Mouse (Mus musculus) liver, embryonic 12.5 days (tissue): ENCODE measurements around the gene Rab20. TPM values are rescaled to one million over a fixed set of nuclear protein-coding genes. Genes with fewer than 3 reads are reported as not detected.

Experiments
- ATAC-seq: fragments of 200-750 bp; cut with Nextera tagmentation; 2 replicates; pipeline ENCODE4 v1.8.0; 2017; ENCODE audit warnings: moderate number of reproducible peaks, mild to moderate bottlenecking, moderate library complexity
- H3K27ac ChIP-seq: fragments of 300-500 bp; sonication (generic); 2 replicates; pipeline ENCODE4 v1.5.1; 2016; ENCODE audit warnings: mild to moderate bottlenecking
- H3K27me3 ChIP-seq: fragments of 300-500 bp; sonication (generic); replicated peaks from 2 replicates; pipeline ENCODE4 v1.6.1; 2016; ENCODE audit warnings: mild to moderate bottlenecking, moderate library complexity
- H3K36me3 ChIP-seq: fragments of 300-500 bp; sonication (generic); 2 replicates; pipeline ENCODE4 v1.6.1; 2016; ENCODE audit warnings: mild to moderate bottlenecking, moderate library complexity
- H3K4me1 ChIP-seq: fragments of 300-500 bp; sonication (generic); 2 replicates; pipeline ENCODE4 v1.6.1; 2016
- H3K4me2 ChIP-seq: fragments of 300-500 bp; sonication (generic); 2 replicates; pipeline ENCODE4 v1.6.1; 2016; ENCODE audit warnings: mild to moderate bottlenecking, moderate library complexity
- H3K4me3 ChIP-seq: fragments of 300-500 bp; sonication (generic); 2 replicates; pipeline ENCODE4 v1.5.1; 2016; ENCODE audit warnings: mild to moderate bottlenecking, moderate library complexity
- H3K9ac ChIP-seq: fragments of 300-500 bp; sonication (generic); 2 replicates; pipeline ENCODE4 v1.6.1; 2016; ENCODE audit warnings: mild to moderate bottlenecking, moderate library complexity
- H3K9me3 ChIP-seq: fragments of 300-500 bp; sonication (generic); replicated peaks from 2 replicates; pipeline ENCODE4 v1.6.1; 2016; ENCODE audit warnings: mild to moderate bottlenecking, moderate library complexity
- WGBS: fragments of 180-500 bp; shearing (Covaris S2); methylation state at CpG from one replicate; pipeline ENCODE4 v1.1.7; 2016; ENCODE audit not compliant: insufficient replicate concordance; 5-methylcytosine and 5-hydroxymethylcytosine counted together
- polyA plus RNA-seq: library from polyadenylated mRNA; unstranded; fragments of >200 nt; fragmentation: Nextera tagmentation; extraction: Ambion mirVana; gene quantifications from 2 replicates; pipeline ENCODE4 v1.2.1, GENCODE M21; 2016

The Rab20 gene
- 3.8 and 3.9 TPM in 2 replicates for polyA plus RNA-seq

DNA sequence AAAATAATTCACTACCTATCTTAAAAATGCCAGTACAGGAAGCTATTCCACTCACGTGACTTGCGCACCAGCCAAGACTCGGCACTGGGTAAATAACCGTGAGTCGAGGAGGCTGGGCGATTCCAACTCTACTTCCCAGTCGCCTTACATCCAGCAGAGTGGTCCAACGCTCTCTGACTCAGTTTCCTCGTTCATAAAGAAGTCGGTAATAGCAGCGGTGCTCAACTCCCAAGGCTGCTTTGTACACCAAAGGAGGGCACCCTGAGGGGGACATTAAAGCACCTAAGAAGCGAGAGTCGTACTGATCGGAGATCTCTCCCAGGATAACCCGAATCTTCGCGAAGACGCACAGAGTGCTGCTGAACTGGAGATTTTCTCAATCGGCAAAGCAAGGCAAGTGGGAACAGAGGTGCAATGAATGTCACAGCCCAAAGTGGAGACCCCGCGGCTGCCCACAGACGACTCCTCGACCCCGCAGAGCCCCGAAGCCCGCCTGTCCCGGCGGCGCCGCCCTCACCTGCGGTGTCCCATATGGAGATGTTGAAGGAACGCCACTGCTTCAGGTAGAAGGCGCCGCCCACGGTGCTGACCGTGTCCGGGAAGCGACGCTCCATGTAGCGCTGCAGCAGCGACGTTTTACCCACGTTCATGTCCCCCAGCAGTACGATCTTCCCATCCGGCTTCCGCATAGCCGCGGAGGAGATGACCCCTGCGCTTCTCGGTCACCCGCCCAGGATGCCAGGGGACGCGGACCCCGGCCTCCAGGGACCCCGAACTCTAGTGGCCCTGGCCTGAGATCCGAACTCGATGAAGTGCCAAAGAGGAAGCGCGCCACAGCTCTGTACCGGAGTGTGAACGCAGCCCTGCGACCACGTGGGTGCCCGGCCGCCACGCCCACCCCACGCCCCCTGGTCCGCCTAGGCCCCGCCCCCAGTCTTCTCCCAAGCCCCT is at the start of gene Rab20:
Gene Rab20, minus strand, starts transcription at position 900 of the 951 bp plus-strand sequence.
- H3K36me3 ChIP-seq, result no peaks in the 10 kb centered on the region
- no peaks in the 10 kb centered on the region for H3K9me3 ChIP-seq
- peaks cover 30% of the 10 kb centered on the region for H3K4me1 ChIP-seq
- ATAC-seq, result peak; percentile 56
- H3K4me2 ChIP-seq, result peak within 1 kb of the TSS; percentile 76
- H3K27ac ChIP-seq, result no peak within 1 kb of the TSS
- WGBS, result under 1% methylated on average over 69 of the region's 69 CpGs
- peaks cover 99% of the 10 kb centered on the region for H3K27me3 ChIP-seq
- H3K4me3 ChIP-seq, result peak within 1 kb of the TSS; percentile 54
- H3K9ac ChIP-seq, result peak within 1 kb of the TSS; percentile 44

- Histone ChIP-seq H3K4me1 (no peaks in the 10 kb centered on the region), H3K4me3 (no peak overlapping the region), H3K27me3 (no peaks in the 10 kb centered on the region), H3K4me2 (no peak overlapping the region), H3K27ac (no peak overlapping the region), H3K9me3 (no peaks in the 10 kb centered on the region), H3K9ac (no peak overlapping the region), H3K36me3 (peaks cover 80% of the 10 kb centered on the region)
- WGBS, result 67% methylated on average over 3 of the region's 3 CpGs
- ATAC-seq, result no peak
Measured at GRCm38 (mm10) chr8:11523331-11523730, 44.8 kb upstream of the Rab20 start.

GRCm38 (mm10) chr8:11518676-11519075 is 40.2 kb upstream of the Rab20 start:
- H3K27ac ChIP-seq, result no peak overlapping the region
- H3K9ac ChIP-seq, result no peak overlapping the region
- H3K27me3 ChIP-seq, result no peaks in the 10 kb centered on the region
- peaks cover 91% of the 10 kb centered on the region for H3K36me3 ChIP-seq
- H3K4me2 ChIP-seq, result no peak overlapping the region
- WGBS, result 85% methylated on average over 11 of the region's 11 CpGs
- H3K4me3 ChIP-seq, result no peak overlapping the region
- peaks cover 19% of the 10 kb centered on the region for H3K4me1 ChIP-seq
- H3K9me3 ChIP-seq, result no peaks in the 10 kb centered on the region
- ATAC-seq, result no peak

DNA sequence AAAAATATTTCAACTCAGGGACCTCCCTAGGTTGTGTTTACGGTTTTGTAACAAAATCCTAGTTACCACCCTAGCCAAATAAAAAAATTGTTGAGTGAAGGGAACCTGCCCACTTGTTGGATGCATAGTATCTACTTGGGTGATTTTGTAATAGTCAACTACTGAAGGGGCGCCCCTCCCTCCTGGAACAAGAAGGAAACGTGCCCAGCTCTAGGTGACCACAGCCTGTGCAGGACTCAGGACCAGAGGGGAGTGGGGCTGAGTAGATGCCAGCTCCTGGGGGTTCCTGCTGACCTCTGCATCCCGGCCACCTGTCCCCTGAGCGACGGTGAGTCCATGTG is 39.5 kb upstream of the Rab20 start:
- Histone ChIP-seq H3K27ac (no peak overlapping the region), H3K27me3 (no peaks in the 10 kb centered on the region), H3K9me3 (no peaks in the 10 kb centered on the region), H3K9ac (no peak overlapping the region), H3K4me3 (no peak overlapping the region), H3K4me1 (peaks cover 25% of the 10 kb centered on the region), H3K4me2 (no peak overlapping the region), H3K36me3 (peaks cover 92% of the 10 kb centered on the region)
- ATAC-seq, result no peak
- 83% methylated on average over 6 of the region's 6 CpGs for WGBS

GRCm38 (mm10) chr8:11517366-11518055 is 39.0 kb upstream of the Rab20 start:
- Histone ChIP-seq H3K4me1 (peaks cover 30% of the 10 kb centered on the region), H3K4me2 (no peak overlapping the region), H3K36me3 (peaks cover 92% of the 10 kb centered on the region), H3K9ac (no peak overlapping the region), H3K4me3 (no peak overlapping the region), H3K27me3 (no peaks in the 10 kb centered on the region), H3K27ac (no peak overlapping the region), H3K9me3 (no peaks in the 10 kb centered on the region)
- ATAC-seq, result no peak
- WGBS, result 80% methylated on average over 16 of the region's 16 CpGs

DNA sequence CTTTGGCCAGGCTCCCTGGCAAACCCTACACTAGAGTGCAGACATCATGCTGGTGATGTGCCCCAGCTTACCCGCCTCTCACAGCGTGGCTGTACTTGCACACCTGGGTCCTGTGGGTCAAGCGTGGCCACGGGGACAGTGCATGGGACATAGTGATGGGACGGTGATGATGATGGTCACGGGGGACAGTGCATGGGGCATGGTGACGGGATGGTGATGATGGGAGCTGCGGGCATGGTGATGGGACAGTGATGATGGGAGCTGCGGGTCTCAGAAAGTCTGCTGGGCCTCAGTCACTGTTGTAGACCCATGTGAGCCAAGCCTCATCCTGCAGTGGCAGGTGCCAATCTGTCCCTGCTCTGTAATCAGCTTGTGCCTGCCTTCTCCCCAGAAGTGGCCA is 37.8 kb upstream of the Rab20 start:
- peaks cover 92% of the 10 kb centered on the region for H3K36me3 ChIP-seq
- H3K27ac ChIP-seq, result no peak overlapping the region
- H3K27me3 ChIP-seq, result no peaks in the 10 kb centered on the region
- ATAC-seq, result no peak
- H3K4me3 ChIP-seq, result no peak overlapping the region
- H3K9ac ChIP-seq, result no peak overlapping the region
- H3K9me3 ChIP-seq, result no peaks in the 10 kb centered on the region
- peaks cover 43% of the 10 kb centered on the region for H3K4me1 ChIP-seq
- WGBS, result 85% methylated on average over 9 of the region's 9 CpGs
- no peak overlapping the region for H3K4me2 ChIP-seq

DNA sequence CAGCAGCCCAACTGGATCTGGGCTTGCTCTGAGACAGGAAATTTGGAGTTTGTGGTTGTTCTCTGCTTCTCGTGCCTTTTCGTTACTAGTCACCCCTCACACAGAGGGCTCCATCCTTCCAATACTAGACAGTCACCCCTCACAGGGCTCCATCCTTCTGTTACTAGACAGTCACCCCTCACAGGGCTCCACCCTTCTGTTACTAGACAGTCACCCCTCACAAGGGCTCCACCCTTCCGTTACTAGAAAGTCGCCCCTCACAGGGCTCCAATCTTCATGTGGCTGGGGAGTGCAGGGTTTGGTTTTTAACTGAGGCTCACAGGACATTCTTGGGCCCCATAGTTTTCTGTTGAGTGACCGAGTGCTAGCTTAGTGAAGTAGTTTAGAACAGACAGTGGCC is 34.7 kb upstream of the Rab20 start:
- peaks cover 99% of the 10 kb centered on the region for H3K36me3 ChIP-seq
- no peaks in the 10 kb centered on the region for H3K9me3 ChIP-seq
- WGBS, result 47% methylated on average over 5 of the region's 5 CpGs
- 0 out of 2 replicates have a peak overlapping the region, but pooled peaks have one; percentile 7 for H3K4me3 ChIP-seq
- peak overlapping the region; percentile 84 for H3K27ac ChIP-seq
- ATAC-seq, result peak; percentile 59
- H3K9ac ChIP-seq, result peak overlapping the region; percentile 44; the same call in 1 of the 2 replicates
- peaks cover 43% of the 10 kb centered on the region for H3K4me1 ChIP-seq
- peak overlapping the region; percentile 48 for H3K4me2 ChIP-seq
- H3K27me3 ChIP-seq, result no peaks in the 10 kb centered on the region

- Histone ChIP-seq H3K4me1 (peaks cover 48% of the 10 kb centered on the region), H3K4me2 (peak overlapping the region; percentile 48), H3K9me3 (no peaks in the 10 kb centered on the region), H3K27ac (peak overlapping the region; percentile 84), H3K27me3 (no peaks in the 10 kb centered on the region), H3K36me3 (peaks cover 99% of the 10 kb centered on the region), H3K9ac (peak overlapping the region; percentile 44), H3K4me3 (0 out of 2 replicates have a peak overlapping the region, but pooled peaks have one; percentile 7)
- WGBS, result 28% methylated on average over 9 of the region's 9 CpGs
- peak; percentile 88 for ATAC-seq
Measured at GRCm38 (mm10) chr8:11512711-11513110, 34.2 kb upstream of the Rab20 start.

DNA sequence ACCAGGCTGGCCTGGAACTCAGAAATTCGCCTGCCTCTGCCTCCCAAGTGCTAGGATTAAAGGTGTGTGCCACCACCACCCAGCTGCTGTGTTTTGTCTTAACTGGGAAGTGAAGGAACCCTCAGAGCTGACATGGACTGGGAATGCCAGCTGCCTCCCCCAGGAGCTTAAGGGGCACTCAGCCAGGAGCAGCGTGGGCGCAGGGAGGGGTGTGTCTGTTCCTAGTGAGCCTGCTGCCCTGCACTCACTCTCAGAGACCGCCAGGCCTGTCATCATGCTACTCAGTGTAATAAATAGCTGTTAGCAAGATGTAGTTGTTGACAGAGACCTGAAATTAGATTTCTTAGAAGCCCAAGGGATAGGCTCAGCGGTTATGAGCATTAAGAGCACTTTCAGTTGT is 32.5 kb upstream of the Rab20 start:
- peaks cover 99% of the 10 kb centered on the region for H3K36me3 ChIP-seq

GRCm38 (mm10) chr8:11508880-11509279 is 30.4 kb upstream of the Rab20 start:
- 84% methylated on average over 10 of the region's 10 CpGs for WGBS
- Histone ChIP-seq H3K9me3 (no peaks in the 10 kb centered on the region), H3K27ac (no peak overlapping the region), H3K36me3 (peaks cover 99% of the 10 kb centered on the region), H3K9ac (no peak overlapping the region), H3K4me3 (no peak overlapping the region), H3K4me1 (peaks cover 31% of the 10 kb centered on the region), H3K27me3 (no peaks in the 10 kb centered on the region), H3K4me2 (no peak overlapping the region)
- ATAC-seq, result no peak

More for the DNA sequence above, 32.5 kb upstream of the Rab20 start:
- H3K9ac ChIP-seq, result no peak overlapping the region
- no peak overlapping the region for H3K4me2 ChIP-seq
- H3K4me1 ChIP-seq, result peaks cover 48% of the 10 kb centered on the region
- no peak overlapping the region for H3K27ac ChIP-seq
- whole genome bisulfite sequencing, result 88% methylated on average over 5 of the region's 5 CpGs
- H3K27me3 ChIP-seq, result no peaks in the 10 kb centered on the region
- no peak for ATAC-seq
- no peaks in the 10 kb centered on the region for H3K9me3 ChIP-seq
- no peak overlapping the region for H3K4me3 ChIP-seq

- peaks cover 99% of the 10 kb centered on the region for H3K36me3 ChIP-seq
- no peak overlapping the region for H3K9ac ChIP-seq
- no peaks in the 10 kb centered on the region for H3K27me3 ChIP-seq
- no peak overlapping the region for H3K4me3 ChIP-seq
- 70% methylated on average over 6 of the region's 6 CpGs for WGBS
- no peaks in the 10 kb centered on the region for H3K9me3 ChIP-seq
- H3K4me1 ChIP-seq, result peaks cover 11% of the 10 kb centered on the region
- no peak overlapping the region for H3K4me2 ChIP-seq
- ATAC-seq, result no peak
- no peak overlapping the region for H3K27ac ChIP-seq
Measured at GRCm38 (mm10) chr8:11506802-11507201, 28.3 kb upstream of the Rab20 start.

DNA sequence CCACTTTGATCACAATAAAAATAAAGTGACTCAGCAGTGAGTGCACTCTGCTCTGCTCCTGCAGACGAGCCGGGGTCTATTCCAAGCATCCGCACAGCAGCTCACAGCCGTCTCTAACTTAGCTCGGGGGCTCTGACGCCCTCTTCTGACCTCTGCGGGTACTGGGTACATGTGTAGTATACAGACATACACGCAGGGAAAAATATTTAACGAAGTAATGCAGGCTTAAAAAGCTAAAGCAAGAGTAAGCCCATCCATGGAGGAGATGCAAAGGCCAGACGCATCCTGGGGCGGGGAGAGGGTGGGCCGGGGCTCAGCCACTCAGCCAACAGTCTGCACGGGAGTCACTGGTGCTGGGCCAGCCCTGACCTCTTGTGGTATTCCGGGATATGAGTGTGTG is 27.6 kb upstream of the Rab20 start:
- peaks cover 99% of the 10 kb centered on the region for H3K36me3 ChIP-seq
- ATAC-seq, result no peak
- WGBS, result 77% methylated on average over 14 of the region's 14 CpGs

More for the DNA sequence above, 27.6 kb upstream of the Rab20 start:
- H3K27ac ChIP-seq, result no peak overlapping the region
- H3K4me3 ChIP-seq, result no peak overlapping the region
- H3K4me1 ChIP-seq, result peaks cover 5% of the 10 kb centered on the region; the same call in 1 of the 2 replicates
- H3K9ac ChIP-seq, result no peak overlapping the region
- no peaks in the 10 kb centered on the region for H3K9me3 ChIP-seq
- no peak overlapping the region for H3K4me2 ChIP-seq
- no peaks in the 10 kb centered on the region for H3K27me3 ChIP-seq
